Mouse (Mus musculus): ENCODE data around the gene C130074G19Rik. TPM values are rescaled to one million over a fixed set of nuclear protein-coding genes. Genes with fewer than 3 reads are reported as not detected.

C130074G19Rik gene
- polyA plus RNA-seq, 1 experiment from 2014 or later: 3.0 TPM

DNA sequence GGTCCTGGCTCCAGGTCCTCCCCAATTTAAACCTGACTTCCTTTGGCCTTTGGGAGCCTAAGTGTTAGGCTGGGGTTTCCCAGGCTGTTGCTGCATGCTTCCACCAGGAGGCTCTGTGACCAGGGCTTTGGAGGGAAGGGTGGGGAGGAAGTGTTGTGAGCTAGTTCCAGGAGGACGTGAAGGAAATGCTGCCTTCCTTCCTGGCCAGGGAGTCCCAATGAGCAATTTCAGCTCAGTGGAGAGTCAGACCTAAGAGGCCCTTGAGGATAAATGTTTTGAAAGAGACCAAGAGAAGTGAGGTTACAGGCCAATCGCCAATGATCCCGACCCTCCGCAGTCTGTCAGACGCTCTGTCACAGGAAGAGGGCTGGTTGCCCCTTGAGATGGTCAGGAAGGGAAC is 29.7 kb downstream of the C130074G19Rik start:
- Histone ChIP-seq H3K36me3 (ENCODE audit: insufficient read depth) (no peaks in the 10 kb centered on the region), H3K27me3 (ENCODE audit: insufficient read depth, low read length) (no peaks in the 10 kb centered on the region), H3K9me3 (ENCODE audit: low read depth, low read length) (no peaks in the 10 kb centered on the region), H3K4me2 (peak overlapping the region; percentile 44), H3K4me1 (ENCODE audit: insufficient read depth) (0 out of 2 replicates have a peak, but pooled peaks cover 3% of the 10 kb centered on the region), H3K9ac (0 out of 2 replicates have a peak overlapping the region, but pooled peaks have one; percentile 5), H3K27ac (ENCODE audit: low read depth) (0 out of 2 replicates have a peak overlapping the region, but pooled peaks have one; percentile 1), H3K4me3 (ENCODE audit: low read depth, low read length) (no peak overlapping the region)
- DNase-seq (peak; percentile 76), ATAC-seq (ENCODE audit: insufficient read depth) (peak; percentile 67; the same call in 1 of the 2 replicates)
- WGBS: 16% methylated on average over 5 of the region's 5 CpGs
- peak; percentile 90 for TF ChIP-seq CTCF (IDR thresholded peaks at IDR 0.05; ENCODE audit: low read depth)

DNA sequence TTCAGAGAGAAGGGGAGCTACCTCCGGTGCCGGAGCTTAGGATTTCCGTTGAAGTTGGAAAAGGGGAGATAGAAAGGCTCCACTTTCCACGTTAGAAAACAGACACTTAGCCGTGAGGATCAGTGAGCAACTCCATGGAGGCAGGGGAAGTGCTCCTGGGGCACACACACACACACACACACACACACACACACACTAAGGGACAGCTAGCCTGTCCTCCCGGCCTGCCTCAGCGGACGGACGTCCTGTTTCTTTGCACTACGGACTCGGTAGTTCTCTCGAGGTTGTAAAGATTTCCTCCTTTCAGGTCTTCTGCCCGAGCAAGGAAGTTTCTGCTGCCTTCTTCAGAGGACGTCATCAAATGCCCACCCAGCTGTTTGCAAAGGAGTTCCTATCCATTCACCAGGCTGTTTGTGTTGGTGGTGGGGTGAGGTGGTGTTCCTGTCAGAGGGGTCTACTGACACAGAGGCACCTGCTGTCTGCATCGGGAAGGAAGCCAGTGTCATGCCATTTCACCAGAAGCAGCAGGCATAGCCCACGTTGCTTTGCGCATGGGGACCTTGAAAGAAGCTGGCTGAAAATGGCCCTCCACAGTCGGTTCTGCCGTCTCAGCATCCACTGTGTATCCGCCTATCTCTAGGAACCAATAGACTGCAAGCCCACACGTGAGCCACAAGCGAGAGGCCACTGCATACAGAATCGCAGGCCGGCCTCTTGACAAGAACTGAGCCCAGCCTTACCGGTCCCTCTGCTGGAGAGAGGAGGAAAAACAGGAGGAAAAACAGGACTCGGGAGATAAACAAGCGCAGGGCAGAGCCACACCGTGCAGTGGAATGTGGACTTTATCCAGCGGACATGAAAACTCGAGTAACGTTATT is 31.0 kb downstream of the C130074G19Rik start:
- Histone ChIP-seq H3K27ac (ENCODE audit: low read depth) (peak overlapping the region; percentile 47), H3K36me3 (ENCODE audit: insufficient read depth) (no peaks in the 10 kb centered on the region), H3K9me3 (ENCODE audit: low read depth, low read length) (no peaks in the 10 kb centered on the region), H3K4me1 (ENCODE audit: insufficient read depth) (0 out of 2 replicates have a peak, but pooled peaks cover 3% of the 10 kb centered on the region), H3K4me2 (peak overlapping the region; percentile 51), H3K9ac (no peak overlapping the region), H3K27me3 (ENCODE audit: insufficient read depth, low read length) (0 out of 2 replicates have a peak, but pooled peaks cover 4% of the 10 kb centered on the region), H3K4me3 (ENCODE audit: low read depth, low read length) (no peak overlapping the region)
- TF ChIP-seq CTCF (IDR thresholded peaks at IDR 0.05; ENCODE audit: low read depth): peak; percentile 83
- DNase-seq: peak; percentile 91
- ATAC-seq (ENCODE audit: insufficient read depth): peak; percentile 89
- WGBS: 9% methylated on average over 31 of the region's 31 CpGs

DNA sequence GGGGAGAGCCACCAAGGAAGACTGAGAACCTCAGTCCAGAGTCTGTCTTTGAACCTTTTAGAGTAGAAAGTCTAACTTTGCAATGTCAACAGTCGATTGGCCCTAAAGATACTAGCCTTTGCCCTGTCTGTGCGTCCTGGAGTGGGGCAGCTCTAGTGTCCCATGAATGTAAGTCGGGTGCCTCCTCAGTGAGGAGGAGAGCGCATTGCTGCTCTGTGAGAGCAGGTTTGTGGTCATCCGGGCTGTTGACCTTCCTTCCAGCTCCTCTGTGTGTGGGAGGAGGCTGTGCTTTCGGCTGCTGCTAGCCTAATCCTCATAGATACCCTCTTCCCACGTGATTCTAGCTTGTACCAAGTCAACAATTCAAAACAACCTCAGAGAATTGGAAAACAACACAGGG is 31.9 kb downstream of the C130074G19Rik start:
- no peaks in the 10 kb centered on the region for H3K36me3 ChIP-seq (ENCODE audit: insufficient read depth)
- DNase-seq (peak; percentile 9), ATAC-seq (ENCODE audit: insufficient read depth) (no peak)
- H3K4me2 ChIP-seq: no peak overlapping the region
- no peak overlapping the region for H3K9ac ChIP-seq
- H3K4me1 ChIP-seq (ENCODE audit: insufficient read depth): 0 out of 2 replicates have a peak, but pooled peaks cover 3% of the 10 kb centered on the region
- no peak overlapping the region for H3K27ac ChIP-seq (ENCODE audit: low read depth)
- H3K9me3 ChIP-seq (ENCODE audit: low read depth, low read length): no peaks in the 10 kb centered on the region
- TF ChIP-seq CTCF (IDR thresholded peaks at IDR 0.05; ENCODE audit: low read depth): no peak
- WGBS: 31% methylated on average over 7 of the region's 7 CpGs
- H3K27me3 ChIP-seq (ENCODE audit: insufficient read depth, low read length): 0 out of 2 replicates have a peak, but pooled peaks cover 4% of the 10 kb centered on the region
- no peak overlapping the region for H3K4me3 ChIP-seq (ENCODE audit: low read depth, low read length)

DNA sequence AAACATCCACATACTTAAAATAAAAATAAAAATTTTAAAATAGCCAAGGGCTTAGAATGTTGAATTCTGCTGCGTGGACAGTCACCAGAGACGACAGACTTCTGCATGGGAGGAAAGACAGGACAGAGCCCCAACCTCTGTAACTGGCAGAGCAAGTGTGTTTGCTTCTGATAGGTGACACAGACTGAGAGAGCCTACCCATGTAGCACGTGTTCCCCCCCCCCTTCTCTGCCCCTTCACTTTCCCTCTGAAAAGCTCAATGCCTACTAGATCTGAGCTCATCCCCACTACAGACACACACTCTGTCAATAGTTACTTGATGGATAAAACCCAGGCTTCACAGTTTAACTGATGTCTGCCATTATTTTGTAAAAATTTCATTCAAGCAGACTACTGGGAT is 36.0 kb downstream of the C130074G19Rik start:
- ATAC-seq (ENCODE audit: insufficient read depth) (no peak), DNase-seq (no peak)
- H3K4me1 ChIP-seq (ENCODE audit: insufficient read depth): peaks cover 7% of the 10 kb centered on the region; the same call in 1 of the 2 replicates
- 0 out of 2 replicates have a peak, but pooled peaks cover 4% of the 10 kb centered on the region for H3K27me3 ChIP-seq (ENCODE audit: insufficient read depth, low read length)
- no peak overlapping the region for H3K27ac ChIP-seq (ENCODE audit: low read depth)
- peak overlapping the region; percentile 80; the same call in 1 of the 2 replicates for H3K4me3 ChIP-seq (ENCODE audit: low read depth, low read length)
- H3K9ac ChIP-seq: no peak overlapping the region
- no peak for TF ChIP-seq CTCF (IDR thresholded peaks at IDR 0.05; ENCODE audit: low read depth)
- H3K4me2 ChIP-seq: peak overlapping the region; percentile 96
- 39% methylated on average over 3 of the region's 3 CpGs for WGBS
- no peaks in the 10 kb centered on the region for H3K36me3 ChIP-seq (ENCODE audit: insufficient read depth)
- no peaks in the 10 kb centered on the region for H3K9me3 ChIP-seq (ENCODE audit: low read depth, low read length)

DNA sequence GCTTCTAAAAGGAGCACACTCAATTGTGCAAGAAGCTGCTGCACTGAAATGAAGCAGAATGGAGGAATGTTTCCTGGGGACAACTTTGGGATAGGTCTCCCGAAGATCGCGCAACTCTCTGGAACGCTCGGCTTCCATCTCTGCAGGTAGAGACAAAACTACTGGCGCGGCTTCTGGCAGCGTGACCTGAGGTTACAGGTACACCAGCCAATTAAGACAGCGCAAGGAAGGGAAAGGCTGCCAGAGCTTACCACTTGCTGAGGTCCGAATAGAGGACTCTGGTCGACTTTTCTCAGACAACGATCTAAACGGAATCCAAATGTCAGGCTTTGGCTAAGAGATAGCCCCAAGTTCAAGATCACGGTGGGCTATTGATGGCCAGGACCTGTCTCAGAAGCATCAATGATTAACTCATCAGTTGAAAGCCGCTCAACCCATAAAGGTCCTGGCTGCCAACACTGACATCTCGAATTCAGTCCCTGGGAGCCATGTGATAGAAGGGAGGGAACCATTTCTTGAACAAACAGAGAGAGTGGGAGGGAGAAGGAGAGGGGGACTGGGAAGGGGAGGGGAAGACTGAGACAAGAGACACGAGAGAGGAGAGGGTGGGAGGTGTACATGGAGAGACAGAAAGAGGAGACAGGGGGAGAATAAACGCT is 36.8 kb downstream of the C130074G19Rik start, which contains the start of gene Marc2:
Gene Marc2 (minus strand): TSS at position 360 of the 659 bp plus-strand sequence.
- no peak for TF ChIP-seq CTCF (IDR thresholded peaks at IDR 0.05; ENCODE audit: low read depth)
- DNase-seq (no peak), ATAC-seq (ENCODE audit: insufficient read depth) (peak; percentile 37)
- Histone ChIP-seq H3K9me3 (ENCODE audit: low read depth, low read length) (no peaks in the 10 kb centered on the region), H3K4me2 (peak within 1 kb of the TSS; percentile 96), H3K27ac (ENCODE audit: low read depth) (peak within 1 kb of the TSS; percentile 87), H3K4me1 (ENCODE audit: insufficient read depth) (peaks cover 7% of the 10 kb centered on the region; the same call in 1 of the 2 replicates), H3K4me3 (ENCODE audit: low read depth, low read length) (peak within 1 kb of the TSS; percentile 80), H3K9ac (peak within 1 kb of the TSS; percentile 88), H3K27me3 (ENCODE audit: insufficient read depth, low read length) (0 out of 2 replicates have a peak, but pooled peaks cover 4% of the 10 kb centered on the region), H3K36me3 (ENCODE audit: insufficient read depth) (0 out of 2 replicates have a peak, but pooled peaks cover under 1% of the 10 kb centered on the region)
- 2% methylated on average over 18 of the region's 18 CpGs for WGBS

DNA sequence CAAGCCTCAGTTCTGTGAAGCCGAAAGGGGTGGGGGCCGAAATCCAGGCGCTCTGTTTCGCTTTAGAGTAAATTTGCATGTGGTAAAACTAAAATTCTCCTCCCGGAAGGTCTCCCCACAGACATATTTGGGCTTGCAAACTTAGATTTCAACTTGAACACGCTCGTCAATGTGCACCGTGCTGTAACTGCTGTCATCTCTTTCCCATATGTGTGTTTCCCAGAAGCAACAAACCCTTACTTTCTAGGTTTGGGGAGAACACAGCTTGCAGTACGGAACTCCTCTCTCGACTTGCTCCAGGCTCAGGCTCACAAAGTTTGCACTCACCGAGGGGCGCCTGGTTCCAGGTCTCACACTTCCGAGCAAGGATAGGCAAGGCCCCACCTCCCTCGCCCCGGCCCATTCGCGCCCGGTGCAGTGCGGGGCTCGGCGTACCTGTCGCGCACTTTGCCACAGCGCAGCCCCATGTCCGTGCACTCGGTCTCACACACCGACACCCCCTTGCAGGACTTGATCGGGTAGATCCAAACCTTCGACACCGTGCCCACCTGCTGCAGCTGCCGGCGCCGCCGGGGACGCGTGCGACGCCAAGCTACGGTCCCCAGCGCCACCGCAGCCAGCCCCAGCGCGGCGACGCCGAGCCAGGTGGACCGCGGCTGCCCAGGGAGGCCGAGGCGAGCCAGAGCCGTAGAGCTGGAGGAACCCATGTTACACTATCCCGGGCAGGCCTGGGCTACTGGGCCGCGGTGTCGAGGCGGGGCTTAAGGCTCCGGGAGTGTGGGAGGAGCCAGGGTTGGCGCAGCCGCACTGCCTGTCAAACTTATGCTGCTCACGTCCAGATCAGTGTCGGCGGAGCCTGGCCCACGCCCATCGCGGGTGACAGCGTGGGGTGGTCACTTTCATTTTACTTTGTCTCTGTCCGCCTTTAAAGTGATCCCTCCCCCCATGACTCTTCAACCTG is 37.6 kb downstream of the C130074G19Rik start:
- Histone ChIP-seq H3K4me3 (ENCODE audit: low read depth, low read length) (peak overlapping the region; percentile 80), H3K4me1 (ENCODE audit: insufficient read depth) (peaks cover 7% of the 10 kb centered on the region; the same call in 1 of the 2 replicates), H3K9me3 (ENCODE audit: low read depth, low read length) (no peaks in the 10 kb centered on the region), H3K27me3 (ENCODE audit: insufficient read depth, low read length) (0 out of 2 replicates have a peak, but pooled peaks cover 4% of the 10 kb centered on the region), H3K4me2 (peak overlapping the region; percentile 96), H3K27ac (ENCODE audit: low read depth) (peak overlapping the region; percentile 87), H3K36me3 (ENCODE audit: insufficient read depth) (peaks cover 6% of the 10 kb centered on the region; the same call in 1 of the 2 replicates), H3K9ac (peak overlapping the region; percentile 88)
- under 1% methylated on average over 67 of the region's 67 CpGs for WGBS
- no peak for TF ChIP-seq CTCF (IDR thresholded peaks at IDR 0.05; ENCODE audit: low read depth)
- DNase-seq (peak; percentile 93), ATAC-seq (ENCODE audit: insufficient read depth) (peak; percentile 98)

All from lung, embryonic 14.5 days (tissue).